ENCODE assay signal across 8 mouse cellular contexts in the genomic region with DNA sequence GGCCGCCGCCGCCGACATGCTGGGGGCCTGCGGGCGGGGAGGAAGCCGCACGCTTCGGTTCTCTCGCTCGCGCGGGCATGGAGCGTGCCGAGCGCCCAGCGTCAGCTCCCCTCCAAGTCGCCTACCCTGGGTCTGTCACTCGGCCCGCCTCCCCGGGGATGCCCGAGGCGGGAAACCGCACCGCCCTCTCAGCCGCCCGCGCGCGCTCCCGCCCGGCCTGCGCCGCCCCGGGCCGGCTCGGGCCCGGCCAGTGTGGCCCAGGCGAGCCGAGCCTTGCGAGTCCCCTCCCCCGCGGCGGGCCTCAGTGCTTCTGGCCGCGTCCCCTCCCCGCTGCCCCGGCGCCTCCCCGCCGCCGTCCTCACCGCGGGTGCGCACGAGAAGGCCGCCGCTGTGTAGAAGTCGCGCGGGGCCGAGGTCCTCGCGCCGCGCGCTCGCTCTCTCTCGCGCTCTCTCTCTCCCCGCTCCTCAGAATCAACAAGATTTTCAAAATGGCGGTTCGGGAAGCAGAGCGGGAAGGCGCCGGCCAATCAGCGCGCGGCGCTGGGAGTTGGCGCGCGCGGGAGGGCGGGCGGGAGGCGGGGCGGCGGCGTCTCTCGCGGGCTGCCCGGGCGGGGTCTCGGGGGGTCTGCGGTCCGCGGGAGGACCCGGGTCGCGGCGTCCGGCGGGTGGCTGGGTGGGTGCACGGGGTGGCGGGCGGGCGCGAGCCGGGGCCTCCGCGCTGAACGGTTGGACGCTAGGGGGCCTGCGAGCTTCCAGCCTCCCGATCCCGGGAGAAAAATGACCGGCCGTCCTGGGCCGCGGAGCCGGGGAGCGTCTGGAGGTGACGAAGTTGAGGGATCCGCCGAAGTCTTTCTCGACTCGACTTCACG. TPM values are rescaled to one million over a fixed set of nuclear protein-coding genes. Genes with fewer than 3 reads are reported as not detected.
A peak's percentile ranks its signal among the peaks of the same experiment; 100 is the strongest.
DNase-seq lines count a peak whose midpoint lies in the region; ATAC-seq and TF ChIP-seq lines count a peak whose summit lies in the region.

A gene (minus strand): TSS at position 491 of the 869 bp plus-strand sequence.

- peak; percentile 42; the same call in 1 of the 2 replicates for TF ChIP-seq POLR2A in embryonic fibroblast, embryonic 13.5 days (IDR thresholded peaks at IDR 0.05; ENCODE audit: low read depth, low read length)

- peak within 1 kb of the TSS; percentile 66 for H3K4me3 ChIP-seq in C2C12 (ENCODE audit: insufficient read depth, poor library complexity, severe bottlenecking)
- H3K4me3 ChIP-seq in embryonic fibroblast, embryonic 13.5 days (ENCODE audit: insufficient read depth, low read length), result peak within 1 kb of the TSS; percentile 96
- peak within 1 kb of the TSS; percentile 92 for H3K4me3 ChIP-seq in heart, embryonic 11.5 days (ENCODE audit: low read depth, low read length)
- peak within 1 kb of the TSS; percentile 97 for H3K4me3 ChIP-seq in kidney, embryonic 16.5 days (ENCODE audit: low read length)

- H3K9me3 ChIP-seq in heart, embryonic 11.5 days (replicated peaks; ENCODE audit: control insufficient read depth, low read length), result no peaks in the 10 kb centered on the region
- H3K9me3 ChIP-seq in kidney, embryonic 16.5 days (ENCODE audit: low read length), result no peaks in the 10 kb centered on the region

- H3K27ac ChIP-seq in embryonic fibroblast, embryonic 13.5 days (ENCODE audit: insufficient read depth, low read length), result peak within 1 kb of the TSS; percentile 82
- peak within 1 kb of the TSS; percentile 98 for H3K27ac ChIP-seq in heart, embryonic 11.5 days (ENCODE audit: low read depth, low read length)
- peak within 1 kb of the TSS; percentile 100 for H3K27ac ChIP-seq in kidney, embryonic 16.5 days (ENCODE audit: low read length)

- H3ac ChIP-seq in C2C12 (ENCODE audit: control insufficient read depth, insufficient read length, low read depth), result peak within 1 kb of the TSS; percentile 95

- H3K27me3 ChIP-seq in C2C12 (ENCODE audit: control insufficient read depth, insufficient read depth, insufficient read length), result no peaks in the 10 kb centered on the region
- no peaks in the 10 kb centered on the region for H3K27me3 ChIP-seq in heart, embryonic 11.5 days (ENCODE audit: control insufficient read depth, insufficient read depth, low read length)
- H3K27me3 ChIP-seq in kidney, embryonic 16.5 days (ENCODE audit: insufficient read depth, low read length), result no peaks in the 10 kb centered on the region; the same call in 1 of the 2 replicates

- WGBS in heart, embryonic 11.5 days (ENCODE audit: insufficient replicate concordance), result under 1% methylated on average over 106 of the region's 129 CpGs
- under 1% methylated on average over 96 of the region's 129 CpGs for WGBS in kidney, embryonic 16.5 days

- DNase-seq in brain, adult 2 months (ENCODE audit: low read depth, low spot score), result peak; percentile 93
- peak; percentile 91 for DNase-seq in liver
- DNase-seq in monocyte, adult 2 months (ENCODE audit: low read depth in 1 of 2, low spot score in 2 of 2), result peak; percentile 45 to 72
- peak; percentile 72 to 74 for DNase-seq in spleen, postnatal 14 days (ENCODE audit: low spot score in 2 of 2)

- peak within 1 kb of the TSS; percentile 98 for H3K9ac ChIP-seq in heart, embryonic 11.5 days (ENCODE audit: low read depth, low read length)
- peak within 1 kb of the TSS; percentile 98 for H3K9ac ChIP-seq in kidney, embryonic 16.5 days (replicated peaks; ENCODE audit: low read length)

- H3K4me2 ChIP-seq in heart, embryonic 11.5 days, result peak within 1 kb of the TSS; percentile 89
- H3K4me2 ChIP-seq in kidney, embryonic 16.5 days (replicated peaks; ENCODE audit: low read depth, low read length), result peak within 1 kb of the TSS; percentile 75

- TF ChIP-seq CTCF in C2C12 (IDR thresholded peaks at IDR 0.05; ENCODE audit: control insufficient read depth, insufficient read depth, insufficient read length), result peak; percentile 57
- no peak for TF ChIP-seq CTCF in embryonic fibroblast, embryonic 13.5 days (IDR thresholded peaks at IDR 0.05; ENCODE audit: borderline replicate concordance, insufficient read depth, low read length)

- ATAC-seq in heart, embryonic 11.5 days (replicated peaks; ENCODE audit: insufficient number of reproducible peaks, low FRiP score, low TSS enrichment), result peak; percentile 87
- ATAC-seq in kidney, embryonic 16.5 days (ENCODE audit: low FRiP score, low TSS enrichment), result peak; percentile 94

- H3K36me3 ChIP-seq in C2C12 (ENCODE audit: control insufficient read depth, insufficient read depth), result peaks cover 32% of the 10 kb centered on the region
- H3K36me3 ChIP-seq in heart, embryonic 11.5 days (ENCODE audit: control insufficient read depth, insufficient read depth, low read length), result peaks cover 7% of the 10 kb centered on the region
- peaks cover 2% of the 10 kb centered on the region; the same call in 1 of the 2 replicates for H3K36me3 ChIP-seq in kidney, embryonic 16.5 days (ENCODE audit: insufficient read depth, low read length)

- H3K79me2 ChIP-seq in C2C12 (ENCODE audit: control insufficient read depth, insufficient read depth), result peaks cover 48% of the 10 kb centered on the region

- peaks cover 2% of the 10 kb centered on the region; the same call in 1 of the 2 replicates for H3K4me1 ChIP-seq in embryonic fibroblast, embryonic 13.5 days (ENCODE audit: control insufficient read depth, insufficient read depth, low read length)
- H3K4me1 ChIP-seq in heart, embryonic 11.5 days (ENCODE audit: control insufficient read depth, insufficient read depth, low read length), result peaks cover 16% of the 10 kb centered on the region
- peaks cover 26% of the 10 kb centered on the region for H3K4me1 ChIP-seq in kidney, embryonic 16.5 days (ENCODE audit: insufficient read depth, low read length)

- peaks cover 45% of the 10 kb centered on the region for H3K79me3 ChIP-seq in C2C12 (ENCODE audit: low read depth)

TF ChIP-seq in C2C12, 6 proteins besides CTCF, POLR2A, EP300 and RAD21:
- TF ChIP-seq USF1 (IDR thresholded peaks at IDR 0.05; ENCODE audit: low read depth), result no peak
- no peak for TF ChIP-seq FOSL1 (IDR thresholded peaks at IDR 0.05; ENCODE audit: insufficient read depth, low read length, poor library complexity, severe bottlenecking)
- no peak for TF ChIP-seq CEBPB (IDR thresholded peaks at IDR 0.05; ENCODE audit: low read depth)
- TF ChIP-seq MAX (IDR thresholded peaks at IDR 0.05), result no peak
- no peak for TF ChIP-seq MYOG (IDR thresholded peaks at IDR 0.05; ENCODE audit: control insufficient read depth, extremely low read depth, insufficient read length)
- no peak for TF ChIP-seq MYOD1 (IDR thresholded peaks at IDR 0.05; ENCODE audit: control insufficient read depth, insufficient read length, low read depth)

RNA-seq across cellular contexts. Expression of the gene that starts here (rescaled TPM):
- 34.9 TPM for polyA plus RNA-seq in C2C12 (2012; fragmentation: generic; extraction: Trizol)
- 85.5 and 157 TPM in 2 replicates for polyA plus RNA-seq in embryonic fibroblast, embryonic 13.5 days (2011; ENCODE audit: insufficient read length, low read depth, missing spikeins)
- 165 and 200 TPM in 2 replicates for polyA plus RNA-seq in heart, embryonic 11.5 days (2014; fragmentation: Nextera tagmentation; extraction: Ambion mirVana)
- 218 and 234 TPM in 2 replicates for polyA plus RNA-seq in kidney, embryonic 16.5 days (2015; fragmentation: Nextera tagmentation; extraction: Ambion mirVana)

Comparison
In these comparisons a context has a peak if more than half of its experiments do, and no peak if none do; other contexts are left out.
1. Peak in every context shown above with its lines: DNase-seq, ATAC-seq, H3K4me3 ChIP-seq and H3K27ac ChIP-seq.